Mouse (Mus musculus) forebrain, embryonic 12.5 days (tissue): ENCODE results near the gene Gm49337. TPM values are rescaled to one million over a fixed set of nuclear protein-coding genes. Genes with fewer than 3 reads are reported as not detected.
A peak's percentile ranks its signal among the peaks of the same experiment; 100 is the strongest.

Experiments used
- ATAC-seq: fragments of 200-750 bp; cut with Nextera tagmentation; 2 replicates; pipeline ENCODE4 v1.8.0; 2017; ENCODE audit warnings: moderate TSS enrichment; ENCODE audit not compliant: low FRiP score
- H3K27ac ChIP-seq: fragments of 300-500 bp; sonication (generic); 2 replicates; pipeline ENCODE4 v1.5.1; 2016; ENCODE audit warnings: mild to moderate bottlenecking
- H3K27me3 ChIP-seq: fragments of 300-500 bp; sonication (generic); 2 replicates; pipeline ENCODE4 v1.6.1; 2016; ENCODE audit warnings: mild to moderate bottlenecking
- H3K36me3 ChIP-seq: fragments of 300-500 bp; sonication (generic); replicated peaks from 2 replicates; pipeline ENCODE4 v1.6.1; 2016; ENCODE audit warnings: mild to moderate bottlenecking
- H3K4me1 ChIP-seq: fragments of 300-500 bp; sonication (generic); 2 replicates; pipeline ENCODE4 v1.6.1; 2016
- H3K4me2 ChIP-seq: fragments of 300-500 bp; sonication (generic); 2 replicates; pipeline ENCODE4 v1.6.1; 2016; ENCODE audit warnings: mild to moderate bottlenecking, moderate library complexity
- H3K4me3 ChIP-seq: fragments of 300-500 bp; sonication (generic); replicated peaks from 2 replicates; pipeline ENCODE4 v1.5.1; 2016; ENCODE audit warnings: mild to moderate bottlenecking
- H3K9ac ChIP-seq: fragments of 300-500 bp; sonication (generic); 2 replicates; pipeline ENCODE4 v1.6.1; 2016; ENCODE audit warnings: mild to moderate bottlenecking
- H3K9me3 ChIP-seq: fragments of 300-500 bp; sonication (generic); 2 replicates; pipeline ENCODE4 v1.6.1; 2016
- WGBS: fragments of 180-500 bp; shearing (Covaris S2); methylation state at CpG from one replicate; pipeline ENCODE4 v1.1.7; 2016; 5-methylcytosine and 5-hydroxymethylcytosine counted together
- polyA plus RNA-seq: library from polyadenylated mRNA; unstranded; fragments of >200 nt; fragmentation: Nextera tagmentation; extraction: Ambion mirVana; gene quantifications from 2 replicates; pipeline ENCODE4 v1.2.1, GENCODE M21; 2016

Gene Gm49337
- polyA plus RNA-seq, 1 experiment from 2014 or later: not detected

- H3K9me3 ChIP-seq: no peaks in the 10 kb centered on the region
- under 1% methylated on average over 47 of the region's 47 CpGs for WGBS
- peak; percentile 79 for ATAC-seq
- peak overlapping the region; percentile 86 for H3K4me2 ChIP-seq
- H3K36me3 ChIP-seq: no peaks in the 10 kb centered on the region
- peaks cover 13% of the 10 kb centered on the region; the same call in 1 of the 2 replicates for H3K27me3 ChIP-seq
- no peak overlapping the region for H3K27ac ChIP-seq
- peaks cover 16% of the 10 kb centered on the region for H3K4me1 ChIP-seq
- peak overlapping the region; percentile 66 for H3K4me3 ChIP-seq
- H3K9ac ChIP-seq: peak overlapping the region; percentile 71
These were observed 29.1 kb upstream of the Gm49337 start for GRCm38 (mm10) chr4:116143891-116144717.

- peak overlapping the region; percentile 91 for H3K9ac ChIP-seq
- no peaks in the 10 kb centered on the region for H3K9me3 ChIP-seq
- no peaks in the 10 kb centered on the region for H3K27me3 ChIP-seq
- H3K4me3 ChIP-seq: peak overlapping the region; percentile 72
- peak; percentile 16 for ATAC-seq
- peak overlapping the region; percentile 88 for H3K27ac ChIP-seq
- H3K36me3 ChIP-seq: peaks cover 31% of the 10 kb centered on the region
- 17% methylated on average over 6 of the region's 6 CpGs for WGBS
- H3K4me2 ChIP-seq: peak overlapping the region; percentile 74
- H3K4me1 ChIP-seq: peaks cover 13% of the 10 kb centered on the region
These were observed 23.4 kb upstream of the Gm49337 start for GRCm38 (mm10) chr4:116149812-116150155.

DNA sequence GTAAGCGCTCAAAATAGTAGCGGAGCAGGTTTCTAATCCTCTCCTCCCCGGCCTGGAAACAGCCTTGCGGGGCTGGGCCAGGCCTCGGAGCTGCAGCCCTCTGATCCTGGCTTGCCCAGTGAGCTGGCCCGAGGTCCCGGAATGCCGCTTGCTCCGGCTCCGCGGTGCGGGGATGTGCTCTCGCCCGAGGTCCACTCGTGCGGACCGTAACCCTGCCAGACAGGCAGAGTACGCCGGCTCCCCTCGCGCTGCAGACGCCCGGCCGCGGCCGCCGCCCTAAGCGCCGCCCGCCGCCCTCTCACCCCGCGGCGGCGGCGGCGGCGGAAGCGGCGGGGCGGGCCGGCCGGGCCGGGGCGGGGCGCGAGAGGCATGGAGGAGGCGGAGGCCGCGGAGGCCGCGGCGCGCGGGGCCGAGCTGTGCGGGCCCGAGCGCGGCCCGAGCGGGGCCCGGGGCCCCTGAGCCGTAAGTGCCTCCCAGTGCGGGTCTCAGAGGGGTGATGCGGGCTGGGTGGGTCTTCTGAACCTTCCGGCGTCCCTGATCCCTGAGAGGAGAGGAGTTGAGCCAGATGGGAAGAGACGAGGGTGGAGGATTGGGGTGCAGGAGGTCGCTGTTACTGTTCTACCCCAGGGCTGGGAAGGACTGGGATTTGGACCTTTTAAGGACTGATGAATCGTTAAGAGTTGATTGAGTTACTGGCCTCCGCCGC, 22.9 kb upstream of the Gm49337 start:
- Histone ChIP-seq H3K36me3 (peaks cover 36% of the 10 kb centered on the region), H3K9me3 (no peaks in the 10 kb centered on the region), H3K27me3 (no peaks in the 10 kb centered on the region), H3K9ac (peak overlapping the region; percentile 91), H3K4me2 (peak overlapping the region; percentile 74), H3K4me1 (peaks cover 13% of the 10 kb centered on the region), H3K27ac (peak overlapping the region; percentile 88), H3K4me3 (peak overlapping the region; percentile 72)
- peak; percentile 89 for ATAC-seq
- WGBS: under 1% methylated on average over 70 of the region's 73 CpGs

- ATAC-seq: peak; percentile 19; the same call in 1 of the 2 replicates
- no peaks in the 10 kb centered on the region for H3K27me3 ChIP-seq
- peaks cover 42% of the 10 kb centered on the region for H3K36me3 ChIP-seq
- WGBS: 27% methylated on average over 4 of the region's 4 CpGs
- H3K27ac ChIP-seq: peak overlapping the region; percentile 75
- peak overlapping the region; percentile 72 for H3K4me3 ChIP-seq
- H3K9ac ChIP-seq: peak overlapping the region; percentile 91
- peak overlapping the region; percentile 74 for H3K4me2 ChIP-seq
- peaks cover 13% of the 10 kb centered on the region for H3K4me1 ChIP-seq
- no peaks in the 10 kb centered on the region for H3K9me3 ChIP-seq
These were observed 22.3 kb upstream of the Gm49337 start for GRCm38 (mm10) chr4:116150862-116151221.

DNA sequence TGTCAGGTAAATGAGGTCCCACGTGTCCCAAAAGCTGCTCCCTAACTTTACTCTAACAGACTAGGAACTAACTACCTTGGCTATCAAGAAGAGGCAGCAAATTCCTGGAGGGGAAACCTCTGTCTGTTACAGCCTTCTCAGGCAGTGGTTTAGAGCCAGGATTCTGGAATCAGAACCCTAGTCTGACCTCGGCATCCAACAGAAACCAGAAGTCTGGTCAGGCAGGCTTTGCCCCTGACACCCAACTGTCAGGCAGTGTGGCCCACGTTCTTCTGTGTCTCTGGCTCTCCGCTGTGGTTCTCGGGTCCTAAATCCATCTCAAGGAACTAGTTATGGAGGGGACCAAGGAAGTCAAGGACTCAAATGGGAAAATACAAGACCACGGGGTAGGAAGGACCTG, 21.9 kb upstream of the Gm49337 start, which contains the start of gene Lurap1:
Gene Lurap1 (minus strand): TSS at position 101 of the 400 bp plus-strand sequence.
- Histone ChIP-seq H3K36me3 (peaks cover 46% of the 10 kb centered on the region), H3K27me3 (no peaks in the 10 kb centered on the region), H3K9ac (peak within 1 kb of the TSS; percentile 91), H3K4me1 (peaks cover 13% of the 10 kb centered on the region), H3K4me2 (peak within 1 kb of the TSS; percentile 74), H3K4me3 (peak within 1 kb of the TSS; percentile 72), H3K9me3 (no peaks in the 10 kb centered on the region), H3K27ac (peak within 1 kb of the TSS; percentile 88)
- ATAC-seq: no peak
- 82% methylated on average over 6 of the region's 6 CpGs for WGBS

DNA sequence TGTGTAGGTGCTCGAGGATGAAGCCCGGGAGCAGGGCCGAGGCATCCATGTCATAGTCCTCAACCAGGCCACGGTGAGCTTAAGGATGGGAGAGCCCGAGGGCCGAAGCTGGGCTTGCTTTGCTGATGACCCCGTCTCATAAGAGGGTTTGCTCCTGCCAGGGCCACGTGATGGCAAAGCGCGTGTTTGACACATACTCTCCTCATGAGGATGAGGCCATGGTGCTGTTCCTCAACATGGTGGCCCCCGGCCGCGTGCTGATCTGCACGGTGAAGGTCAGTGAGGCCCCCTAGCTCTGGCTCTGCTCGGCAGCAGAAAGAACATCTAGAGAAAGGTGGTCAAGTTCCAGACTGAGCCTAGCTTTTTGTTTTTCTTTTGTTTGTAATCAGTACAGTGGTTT, 20.5 kb upstream of the Gm49337 start:
- Histone ChIP-seq H3K27me3 (no peaks in the 10 kb centered on the region), H3K4me3 (no peak overlapping the region), H3K9ac (no peak overlapping the region), H3K4me1 (peaks cover 13% of the 10 kb centered on the region), H3K4me2 (no peak overlapping the region), H3K9me3 (no peaks in the 10 kb centered on the region), H3K27ac (no peak overlapping the region), H3K36me3 (peaks cover 60% of the 10 kb centered on the region)
- no peak for ATAC-seq
- 96% methylated on average over 15 of the region's 15 CpGs for WGBS

- ATAC-seq: no peak
- no peak overlapping the region for H3K4me2 ChIP-seq
- peaks cover 80% of the 10 kb centered on the region for H3K36me3 ChIP-seq
- H3K27me3 ChIP-seq: no peaks in the 10 kb centered on the region
- no peak overlapping the region for H3K9ac ChIP-seq
- no peak overlapping the region for H3K4me3 ChIP-seq
- no peaks in the 10 kb centered on the region for H3K9me3 ChIP-seq
- no peak overlapping the region for H3K27ac ChIP-seq
- 93% methylated on average over 2 of the region's 2 CpGs for WGBS
- H3K4me1 ChIP-seq: no peaks in the 10 kb centered on the region
These were observed 15.3 kb upstream of the Gm49337 start for GRCm38 (mm10) chr4:116157882-116158281.

- no peak overlapping the region for H3K27ac ChIP-seq
- peaks cover 60% of the 10 kb centered on the region for H3K36me3 ChIP-seq
- ATAC-seq: no peak
- no peaks in the 10 kb centered on the region for H3K4me1 ChIP-seq
- H3K4me2 ChIP-seq: no peak overlapping the region
- no peak overlapping the region for H3K4me3 ChIP-seq
- WGBS: 82% methylated on average over 3 of the region's 3 CpGs
- no peaks in the 10 kb centered on the region for H3K9me3 ChIP-seq
- H3K27me3 ChIP-seq: no peaks in the 10 kb centered on the region
- H3K9ac ChIP-seq: no peak overlapping the region
These were observed 13.3 kb upstream of the Gm49337 start for GRCm38 (mm10) chr4:116159912-116160311.

DNA sequence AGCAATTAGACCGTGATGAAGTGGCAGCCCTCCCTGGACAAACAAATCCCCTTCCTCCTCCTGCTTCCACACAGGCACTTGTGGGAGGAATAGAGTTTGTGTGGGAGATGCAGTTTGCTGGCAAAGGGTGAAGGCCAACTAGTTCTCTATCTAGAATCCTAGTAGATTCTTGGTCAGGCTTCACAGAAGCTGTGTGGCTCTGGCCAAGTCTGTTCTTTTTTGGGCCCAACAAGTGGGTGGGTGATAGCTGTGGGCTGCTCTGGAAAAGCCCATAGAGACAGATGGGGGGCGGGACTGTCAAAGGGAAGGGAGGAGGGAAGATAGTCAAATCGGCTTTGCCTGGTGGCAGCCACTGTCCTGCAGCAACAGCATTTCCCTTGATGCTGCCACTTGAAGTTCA, 12.4 kb upstream of the Gm49337 start:
- 86% methylated on average over 3 of the region's 3 CpGs for WGBS
- Histone ChIP-seq H3K4me3 (no peak overlapping the region), H3K27me3 (no peaks in the 10 kb centered on the region), H3K4me2 (no peak overlapping the region), H3K9ac (no peak overlapping the region), H3K27ac (no peak overlapping the region), H3K36me3 (peaks cover 52% of the 10 kb centered on the region), H3K4me1 (no peaks in the 10 kb centered on the region), H3K9me3 (no peaks in the 10 kb centered on the region)
- ATAC-seq: no peak

GRCm38 (mm10) chr4:116162142-116162541, 11.0 kb upstream of the Gm49337 start:
- WGBS: 82% methylated on average over 4 of the region's 4 CpGs
- H3K36me3 ChIP-seq: peaks cover 38% of the 10 kb centered on the region

GRCm38 (mm10) chr4:116164759-116165554, 8.2 kb upstream of the Gm49337 start:
- ATAC-seq: no peak
- Histone ChIP-seq H3K9ac (no peak overlapping the region), H3K4me3 (no peak overlapping the region), H3K4me1 (no peaks in the 10 kb centered on the region), H3K4me2 (no peak overlapping the region), H3K36me3 (0 out of 2 replicates have a peak, but pooled peaks cover 10% of the 10 kb centered on the region), H3K9me3 (no peaks in the 10 kb centered on the region), H3K27ac (no peak overlapping the region), H3K27me3 (no peaks in the 10 kb centered on the region)
- WGBS: 84% methylated on average over 2 of the region's 2 CpGs

More at GRCm38 (mm10) chr4:116162142-116162541, 11.0 kb upstream of the Gm49337 start:
- H3K4me2 ChIP-seq: no peak overlapping the region
- no peaks in the 10 kb centered on the region for H3K27me3 ChIP-seq
- ATAC-seq: no peak
- H3K9ac ChIP-seq: no peak overlapping the region
- H3K27ac ChIP-seq: no peak overlapping the region
- H3K4me3 ChIP-seq: no peak overlapping the region
- no peaks in the 10 kb centered on the region for H3K4me1 ChIP-seq
- no peaks in the 10 kb centered on the region for H3K9me3 ChIP-seq
